Mouse (Mus musculus) kidney, embryonic 14.5 days (tissue): ENCODE measurements around the gene Adgrf5. TPM values are rescaled to one million over a fixed set of nuclear protein-coding genes. Genes with fewer than 3 reads are reported as not detected.
A peak's percentile ranks its signal among the peaks of the same experiment; 100 is the strongest.
"Not testable (repeated sequence)": the region's sequence is repeated elsewhere in the genome, so short reads cannot be mapped to it uniquely, and the experiment has no call there.

Experiments used
- ATAC-seq: fragments of 200-750 bp; cut with Nextera tagmentation; 2 replicates; pipeline ENCODE4 v1.8.0; 2017; ENCODE audit warnings: moderate number of reproducible peaks, mild to moderate bottlenecking, moderate TSS enrichment, moderate library complexity; ENCODE audit not compliant: low FRiP score, low TSS enrichment
- H3K27ac ChIP-seq: fragments of 300-500 bp; sonication (generic); 2 replicates; pipeline ENCODE4 v1.5.1; 2014; ENCODE audit warnings: low read depth, mild to moderate bottlenecking, low read length, moderate library complexity, mixed read lengths
- H3K27me3 ChIP-seq: fragments of 300-500 bp; sonication (generic); 2 replicates; pipeline ENCODE4 v1.6.1; 2014; ENCODE audit warnings: mild to moderate bottlenecking, low read length; ENCODE audit not compliant: control insufficient read depth, insufficient read depth
- H3K36me3 ChIP-seq: fragments of 300-500 bp; sonication (generic); 2 replicates; pipeline ENCODE4 v1.6.1; 2014; ENCODE audit warnings: low read length, mixed read lengths; ENCODE audit not compliant: control insufficient read depth, insufficient read depth
- H3K4me1 ChIP-seq: fragments of 300-500 bp; sonication (generic); 2 replicates; pipeline ENCODE4 v1.6.1; 2014; ENCODE audit warnings: low read length, mixed read lengths; ENCODE audit not compliant: control insufficient read depth, insufficient read depth
- H3K4me2 ChIP-seq: fragments of 300-500 bp; sonication (generic); replicated peaks from 2 replicates; pipeline ENCODE4 v1.6.1; 2014; ENCODE audit warnings: low read depth, mild to moderate bottlenecking, low read length
- H3K4me3 ChIP-seq: fragments of 300-500 bp; sonication (generic); 2 replicates; pipeline ENCODE4 v1.5.1; 2014; ENCODE audit warnings: mild to moderate bottlenecking, low read length
- H3K9ac ChIP-seq: fragments of 300-500 bp; sonication (generic); 2 replicates; pipeline ENCODE4 v1.6.1; 2014; ENCODE audit warnings: low read depth, mild to moderate bottlenecking, low read length, moderate library complexity
- H3K9me3 ChIP-seq: fragments of 300-500 bp; sonication (generic); 2 replicates; pipeline ENCODE4 v1.6.1; 2016; ENCODE audit warnings: low read length; ENCODE audit not compliant: control insufficient read depth
- WGBS: fragments of 180-500 bp; shearing (Covaris S2); extraction: QIAGEN DNeasy Blood & Tissue Kit; methylation state at CpG from one replicate; pipeline ENCODE4 v1.1.7; 2014; 5-methylcytosine and 5-hydroxymethylcytosine counted together
- polyA plus RNA-seq: library from polyadenylated mRNA; unstranded; fragments of >200 nt; fragmentation: Nextera tagmentation; extraction: Ambion mirVana; gene quantifications from 2 replicates; pipeline ENCODE4 v1.2.1, GENCODE M21; 2014

Adgrf5 gene
- polyA plus RNA-seq, 1 experiment from 2014 or later: 16.2 TPM

GRCm38 (mm10) chr17:43459737-43460230 lies 99.5 kb downstream of the Adgrf5 start:
- H3K4me3 ChIP-seq: no peak overlapping the region
- no peaks in the 10 kb centered on the region for H3K36me3 ChIP-seq
- H3K4me1 ChIP-seq: 0 out of 2 replicates have a peak, but pooled peaks cover 3% of the 10 kb centered on the region
- H3K4me2 ChIP-seq: no peak overlapping the region
- H3K27ac ChIP-seq: no peak overlapping the region
- 70% methylated on average over 12 of the region's 12 CpGs for WGBS
- H3K9me3 ChIP-seq: no peaks in the 10 kb centered on the region
- no peak overlapping the region for H3K9ac ChIP-seq
- peak; percentile 4; the same call in 1 of the 2 replicates for ATAC-seq
- H3K27me3 ChIP-seq: no peaks in the 10 kb centered on the region

- Histone ChIP-seq H3K9ac (no peak overlapping the region), H3K4me1 (0 out of 2 replicates have a peak, but pooled peaks cover 3% of the 10 kb centered on the region)
- WGBS: 32% methylated on average over 19 of the region's 19 CpGs
Observed at GRCm38 (mm10) chr17:43460245-43461181, 100.3 kb downstream of the Adgrf5 start.

DNA sequence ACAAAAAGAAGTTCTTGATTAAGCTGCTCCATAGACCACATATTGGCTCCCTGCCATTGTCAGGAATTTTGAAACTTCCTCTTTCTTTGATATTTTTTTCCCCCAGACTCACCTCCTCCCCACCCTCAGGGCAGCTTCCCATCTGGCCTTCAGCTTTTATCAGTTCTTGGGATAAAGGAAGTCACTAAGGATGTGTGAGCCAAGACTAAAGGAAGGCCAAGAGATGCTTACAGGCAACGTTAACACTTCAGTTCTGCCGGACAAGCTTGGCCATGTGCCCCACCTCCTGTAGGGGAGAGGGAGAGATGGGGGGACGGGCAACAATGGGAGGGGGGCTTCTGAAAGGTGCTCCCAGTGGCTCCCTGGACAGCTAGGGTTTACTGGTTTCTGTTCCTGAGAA lies 109.8 kb downstream of the Adgrf5 start:
- Histone ChIP-seq H3K27ac (no peak overlapping the region), H3K4me1 (no peaks in the 10 kb centered on the region), H3K4me2 (no peak overlapping the region), H3K9ac (no peak overlapping the region), H3K27me3 (no peaks in the 10 kb centered on the region), H3K4me3 (no peak overlapping the region), H3K9me3 (no peaks in the 10 kb centered on the region), H3K36me3 (no peaks in the 10 kb centered on the region)
- 61% methylated on average over 3 of the region's 3 CpGs for WGBS
- ATAC-seq: no peak

More at GRCm38 (mm10) chr17:43460245-43461181, 100.3 kb downstream of the Adgrf5 start:
- ATAC-seq: peak; percentile 97
- Histone ChIP-seq H3K36me3 (no peaks in the 10 kb centered on the region), H3K4me2 (peak overlapping the region; percentile 3; the same call in 1 of the 2 replicates), H3K27ac (no peak overlapping the region), H3K9me3 (no peaks in the 10 kb centered on the region), H3K4me3 (no peak overlapping the region), H3K27me3 (no peaks in the 10 kb centered on the region)

GRCm38 (mm10) chr17:43472558-43472957 lies 112.3 kb downstream of the Adgrf5 start:
- Histone ChIP-seq H3K4me2 (no peak overlapping the region), H3K4me1 (no peaks in the 10 kb centered on the region), H3K27ac (no peak overlapping the region), H3K4me3 (no peak overlapping the region), H3K9me3 (no peaks in the 10 kb centered on the region), H3K9ac (no peak overlapping the region), H3K36me3 (no peaks in the 10 kb centered on the region), H3K27me3 (no peaks in the 10 kb centered on the region)
- 87% methylated on average over 4 of the region's 4 CpGs for WGBS
- no peak for ATAC-seq

GRCm38 (mm10) chr17:43474775-43475174 lies 114.5 kb downstream of the Adgrf5 start:
- Histone ChIP-seq H3K36me3 (no peaks in the 10 kb centered on the region), H3K27ac (no peak overlapping the region), H3K9me3 (no peaks in the 10 kb centered on the region), H3K9ac (no peak overlapping the region), H3K4me2 (no peak overlapping the region), H3K4me1 (no peaks in the 10 kb centered on the region), H3K4me3 (no peak overlapping the region), H3K27me3 (no peaks in the 10 kb centered on the region)
- no peak for ATAC-seq
- WGBS: 84% methylated on average over 16 of the region's 16 CpGs

DNA sequence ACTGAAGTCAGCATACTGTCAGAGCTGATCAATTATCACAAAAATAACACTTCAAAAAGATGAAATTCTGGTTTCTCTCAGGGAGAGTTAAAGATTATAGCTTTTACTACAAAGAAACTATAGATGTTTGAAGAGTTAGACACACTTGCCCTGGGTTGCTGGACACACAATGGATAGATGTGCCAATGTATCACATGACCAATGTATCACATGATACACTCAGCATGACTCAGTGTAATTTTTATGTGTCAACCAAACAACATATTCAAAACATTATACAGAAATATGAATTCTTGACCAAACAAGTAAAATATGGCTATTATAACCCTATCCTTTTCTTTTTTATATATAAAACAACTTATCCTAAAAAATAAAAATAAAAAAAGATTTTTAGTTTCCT lies 117.4 kb downstream of the Adgrf5 start:
- H3K36me3 ChIP-seq: no peaks in the 10 kb centered on the region
- no peak overlapping the region for H3K9ac ChIP-seq
- ATAC-seq: no peak
- no peak overlapping the region for H3K27ac ChIP-seq
- no peak overlapping the region for H3K4me2 ChIP-seq
- no peaks in the 10 kb centered on the region for H3K9me3 ChIP-seq
- no peaks in the 10 kb centered on the region for H3K27me3 ChIP-seq
- no peak overlapping the region for H3K4me3 ChIP-seq
- H3K4me1 ChIP-seq: no peaks in the 10 kb centered on the region

GRCm38 (mm10) chr17:43485982-43486381 lies 125.7 kb downstream of the Adgrf5 start:
- Histone ChIP-seq H3K4me3 (no peak overlapping the region), H3K9ac (no peak overlapping the region), H3K4me2 (no peak overlapping the region), H3K27me3 (no peaks in the 10 kb centered on the region), H3K9me3 (no peaks in the 10 kb centered on the region), H3K27ac (no peak overlapping the region), H3K4me1 (no peaks in the 10 kb centered on the region), H3K36me3 (no peaks in the 10 kb centered on the region)
- 83% methylated on average over 3 of the region's 3 CpGs for WGBS
- no peak for ATAC-seq

- Histone ChIP-seq H3K4me2 (no peak overlapping the region), H3K36me3 (no peaks in the 10 kb centered on the region), H3K27me3 (no peaks in the 10 kb centered on the region), H3K4me1 (no peaks in the 10 kb centered on the region), H3K4me3 (no peak overlapping the region), H3K9me3 (no peaks in the 10 kb centered on the region), H3K9ac (no peak overlapping the region), H3K27ac (no peak overlapping the region)
- ATAC-seq: no peak
- 88% methylated on average over 2 of the region's 2 CpGs for WGBS
Observed at GRCm38 (mm10) chr17:43488439-43489151, 128.3 kb downstream of the Adgrf5 start.

DNA sequence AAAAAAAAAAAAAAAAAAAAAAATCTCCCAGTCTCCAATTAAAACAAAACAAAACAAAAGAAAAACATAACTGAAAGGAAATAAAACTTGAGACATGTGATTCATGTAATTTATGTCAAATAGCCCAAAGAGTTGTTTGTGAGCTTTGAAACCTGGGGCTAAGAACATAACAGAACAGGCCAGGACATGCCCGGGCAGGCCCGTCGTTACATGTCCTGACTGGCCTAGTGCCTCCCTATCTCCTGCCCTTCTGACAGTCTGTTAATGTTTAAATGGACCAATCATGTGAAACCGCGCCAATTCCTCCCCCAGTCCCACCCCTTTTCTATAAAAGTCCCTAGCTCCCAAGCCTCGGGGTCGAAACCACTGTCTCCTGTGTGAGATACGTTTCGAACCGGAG lies 130.1 kb downstream of the Adgrf5 start:
- 87% methylated on average over 5 of the region's 10 CpGs for WGBS
- not testable (repeated sequence) for H3K9me3 ChIP-seq, H3K4me3 ChIP-seq, H3K27ac ChIP-seq, ATAC-seq, H3K4me2 ChIP-seq, H3K9ac ChIP-seq, H3K4me1 ChIP-seq, H3K36me3 ChIP-seq, H3K27me3 ChIP-seq
